Mouse (Mus musculus) liver, adult 2 months (tissue): ENCODE results near the gene Gm20605.

Experiments used
- CTCF ChIP-seq: fragments of 200-500 bp; IDR thresholded peaks from 2 replicates; pipeline ENCODE4 v1.5.1; 2011; ENCODE audit warnings: low read depth, low read length, control low read depth
- POLR2A ChIP-seq: fragments of 200-500 bp; IDR thresholded peaks from 2 replicates; pipeline ENCODE4 v1.6.1; 2011; ENCODE audit warnings: low read length, control low read depth; ENCODE audit not compliant: insufficient read depth; ENCODE audit errors: extremely low read depth

DNA sequence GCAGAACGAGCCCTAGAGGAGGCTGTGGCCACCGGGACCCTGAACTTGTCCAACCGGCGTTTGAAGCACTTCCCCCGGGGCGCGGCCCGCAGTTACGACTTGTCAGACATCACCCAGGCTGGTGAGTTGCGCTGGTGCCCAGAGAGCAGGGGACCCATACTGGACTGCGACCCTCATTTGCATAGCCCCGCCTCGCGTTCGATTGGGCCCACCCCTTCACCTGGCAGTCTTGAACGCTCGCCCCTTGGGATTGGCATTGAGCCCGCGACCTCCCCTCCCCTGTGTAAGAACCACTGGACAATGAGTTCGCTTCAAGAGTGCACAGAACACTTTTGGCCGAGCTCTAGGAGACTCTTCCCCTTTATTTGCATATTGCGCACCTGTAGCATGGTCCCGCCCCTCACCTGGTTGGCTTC is 339 bp downstream of the Gm20605 start:
- TF ChIP-seq CTCF (no peak), POLR2A (no peak)
